Mouse (Mus musculus): ENCODE measurements around the gene Tfg. TPM values are rescaled to one million over a fixed set of nuclear protein-coding genes. Genes with fewer than 3 reads are reported as not detected.

The Tfg gene
- polyA plus RNA-seq, 1 experiment from 2014 or later = 79.0 TPM

Other genes starting within 250 kb of the Tfg start
- 0.21 and 0.25 TPM in 2 replicates for gene Abi3bp, start 239.6 kb downstream of the Tfg start, polyA plus RNA-seq (2015; fragmentation: Nextera tagmentation; extraction: Ambion mirVana)
- gene Adgrg7, start 78.4 kb upstream of the Tfg start, polyA plus RNA-seq (2015; fragmentation: Nextera tagmentation; extraction: Ambion mirVana) = 0.08 TPM in 1 of 2 replicates, not detected in the other
- gene Tmem45a, start 168.7 kb upstream of the Tfg start, polyA plus RNA-seq (2015; fragmentation: Nextera tagmentation; extraction: Ambion mirVana) = 0.79 and 1.7 TPM in 2 replicates
- not detected in 2 replicates for gene Lnp1, start 210.6 kb upstream of the Tfg start, polyA plus RNA-seq (2015; fragmentation: Nextera tagmentation; extraction: Ambion mirVana)

Data from liver, embryonic 13.5 days (tissue).